Mouse (Mus musculus) intestine, embryonic 16.5 days (tissue): ENCODE measurements around the gene Dnttip2. TPM values are rescaled to one million over a fixed set of nuclear protein-coding genes. Genes with fewer than 3 reads are reported as not detected.
"Not testable (repeated sequence)": the region's sequence is repeated elsewhere in the genome, so short reads cannot be mapped to it uniquely, and the experiment has no call there.

Experiments
- ATAC-seq: fragments of 200-750 bp; cut with Nextera tagmentation; 2 replicates; pipeline ENCODE4 v1.8.0; 2017; ENCODE audit warnings: moderate TSS enrichment, moderate library complexity
- H3K27ac ChIP-seq: fragments of 300-500 bp; sonication (generic); 2 replicates; pipeline ENCODE4 v1.5.1; 2014; ENCODE audit warnings: mild to moderate bottlenecking, low read length
- H3K27me3 ChIP-seq: fragments of 300-500 bp; sonication (generic); replicated peaks from 2 replicates; pipeline ENCODE4 v1.6.1; 2014; ENCODE audit warnings: low read length, control low read depth, mixed read lengths; ENCODE audit not compliant: control insufficient read depth, insufficient read depth
- H3K36me3 ChIP-seq: fragments of 300-500 bp; sonication (generic); 2 replicates; pipeline ENCODE4 v1.6.1; 2014; ENCODE audit warnings: low read length, control low read depth; ENCODE audit not compliant: control insufficient read depth, insufficient read depth
- H3K4me1 ChIP-seq: fragments of 300-500 bp; sonication (generic); 2 replicates; pipeline ENCODE4 v1.6.1; 2014; ENCODE audit warnings: low read length, control low read depth, mixed read lengths; ENCODE audit not compliant: control insufficient read depth, insufficient read depth
- H3K4me2 ChIP-seq: fragments of 300-500 bp; sonication (generic); 2 replicates; pipeline ENCODE4 v1.6.1; 2014; ENCODE audit warnings: low read depth, low read length, control low read depth
- H3K4me3 ChIP-seq: fragments of 300-500 bp; sonication (generic); 2 replicates; pipeline ENCODE4 v1.5.1; 2014; ENCODE audit warnings: mild to moderate bottlenecking, low read length
- H3K9ac ChIP-seq: fragments of 300-500 bp; sonication (generic); 2 replicates; pipeline ENCODE4 v1.6.1; 2014; ENCODE audit warnings: low read depth, low read length
- H3K9me3 ChIP-seq: fragments of 300-500 bp; sonication (generic); 2 replicates; pipeline ENCODE4 v1.6.1; 2016; ENCODE audit warnings: low read length, control low read depth; ENCODE audit not compliant: control insufficient read depth
- WGBS: fragments of 180-500 bp; shearing (Covaris S2); extraction: QIAGEN DNeasy Blood & Tissue Kit; methylation state at CpG from one replicate; pipeline ENCODE4 v1.1.7; 2014; 5-methylcytosine and 5-hydroxymethylcytosine counted together
- polyA plus RNA-seq: library from polyadenylated mRNA; unstranded; fragments of >200 nt; fragmentation: Nextera tagmentation; extraction: Ambion mirVana; gene quantifications from 2 replicates; pipeline ENCODE4 v1.2.1, GENCODE M21; 2015

Gene Dnttip2
- polyA plus RNA-seq, 1 experiment from 2014 or later: 69.2 TPM

GRCm38 (mm10) chr3:122246986-122247767 lies 27.0 kb upstream of the Dnttip2 start:
- H3K4me2 ChIP-seq: peak overlapping the region; percentile 84
- ATAC-seq: no peak
- peak overlapping the region; percentile 90 for H3K4me3 ChIP-seq
- H3K9me3 ChIP-seq: no peaks in the 10 kb centered on the region
- 52% methylated on average over 12 of the region's 12 CpGs for WGBS
- H3K4me1 ChIP-seq: peaks cover 20% of the 10 kb centered on the region
- no peaks in the 10 kb centered on the region for H3K27me3 ChIP-seq
- H3K27ac ChIP-seq: peak overlapping the region; percentile 74
- no peaks in the 10 kb centered on the region for H3K36me3 ChIP-seq
- peak overlapping the region; percentile 38; the same call in 1 of the 2 replicates for H3K9ac ChIP-seq

GRCm38 (mm10) chr3:122247768-122248100 lies 26.5 kb upstream of the Dnttip2 start:
- peak; percentile 14 for ATAC-seq
- no peaks in the 10 kb centered on the region for H3K36me3 ChIP-seq
- 99% methylated on average over 2 of the region's 2 CpGs for WGBS
- H3K9me3 ChIP-seq: no peaks in the 10 kb centered on the region
- H3K4me3 ChIP-seq: no peak overlapping the region; the same call in 1 of the 2 replicates
- H3K27me3 ChIP-seq: no peaks in the 10 kb centered on the region
- H3K4me1 ChIP-seq: peaks cover 20% of the 10 kb centered on the region
- no peak overlapping the region for H3K9ac ChIP-seq
- peak overlapping the region; percentile 84; the same call in 1 of the 2 replicates for H3K4me2 ChIP-seq
- peak overlapping the region; percentile 49; the same call in 1 of the 2 replicates for H3K27ac ChIP-seq

GRCm38 (mm10) chr3:122252466-122253253 lies 21.5 kb upstream of the Dnttip2 start:
- Histone ChIP-seq H3K27ac (no peak overlapping the region), H3K4me3 (no peak overlapping the region), H3K36me3 (no peaks in the 10 kb centered on the region), H3K9ac (no peak overlapping the region), H3K9me3 (no peaks in the 10 kb centered on the region), H3K4me1 (0 out of 2 replicates have a peak, but pooled peaks cover 3% of the 10 kb centered on the region), H3K27me3 (no peaks in the 10 kb centered on the region), H3K4me2 (no peak overlapping the region)
- peak; percentile 78 for ATAC-seq
- 40% methylated on average over 3 of the region's 3 CpGs for WGBS

DNA sequence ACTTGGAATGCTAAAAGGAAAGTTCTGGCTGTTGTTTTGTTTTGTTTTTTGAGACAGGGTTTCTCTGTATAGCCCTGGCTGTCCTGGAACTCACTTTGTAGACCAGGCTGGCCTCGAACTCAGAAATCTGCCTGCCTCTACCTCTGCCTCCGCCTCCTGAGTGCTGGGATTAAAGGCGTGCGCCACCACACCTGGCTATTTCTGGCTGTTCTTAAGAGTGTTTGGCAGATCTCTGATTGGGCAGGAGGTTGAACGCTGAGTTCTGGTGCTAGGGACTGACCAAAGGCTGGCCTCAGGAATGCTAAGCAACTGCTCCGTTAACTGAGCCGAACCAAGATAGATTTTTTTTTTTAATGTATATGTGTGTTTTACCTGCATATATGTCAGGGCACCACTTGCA lies 20.1 kb upstream of the Dnttip2 start:
- not testable (repeated sequence) for H3K36me3 ChIP-seq, H3K4me3 ChIP-seq, H3K4me2 ChIP-seq, ATAC-seq, H3K27me3 ChIP-seq, H3K4me1 ChIP-seq, H3K9ac ChIP-seq, H3K27ac ChIP-seq, H3K9me3 ChIP-seq
- 89% methylated on average over 7 of the region's 7 CpGs for WGBS

GRCm38 (mm10) chr3:122269986-122270385 lies 4.2 kb upstream of the Dnttip2 start:
- 72% methylated on average over 5 of the region's 5 CpGs for WGBS
- H3K4me1 ChIP-seq: peaks cover under 1% of the 10 kb centered on the region
- no peak for ATAC-seq

GRCm38 (mm10) chr3:122272565-122272964 lies 1.6 kb upstream of the Dnttip2 start:
- not testable (repeated sequence) for H3K9ac ChIP-seq, H3K27ac ChIP-seq, H3K27me3 ChIP-seq, ATAC-seq, H3K4me2 ChIP-seq, H3K9me3 ChIP-seq, H3K4me3 ChIP-seq, H3K36me3 ChIP-seq
- peaks cover 23% of the 10 kb centered on the region for H3K4me1 ChIP-seq
- 79% methylated on average over 1 of the region's 1 CpGs for WGBS

More at GRCm38 (mm10) chr3:122269986-122270385, 4.2 kb upstream of the Dnttip2 start:
- Histone ChIP-seq H3K4me2 (no peak overlapping the region), H3K27me3 (no peaks in the 10 kb centered on the region), H3K36me3 (no peaks in the 10 kb centered on the region), H3K27ac (no peak overlapping the region), H3K4me3 (no peak overlapping the region), H3K9ac (no peak overlapping the region), H3K9me3 (no peaks in the 10 kb centered on the region)

- no peak for ATAC-seq
- no peaks in the 10 kb centered on the region for H3K9me3 ChIP-seq
- H3K4me2 ChIP-seq: 0 out of 2 replicates have a peak overlapping the region, but pooled peaks have one; percentile 24
- WGBS: 10% methylated on average over 20 of the region's 20 CpGs
- no peaks in the 10 kb centered on the region for H3K27me3 ChIP-seq
- H3K36me3 ChIP-seq: no peaks in the 10 kb centered on the region
- H3K27ac ChIP-seq: no peak overlapping the region
- H3K4me3 ChIP-seq: peak overlapping the region; percentile 99
- H3K9ac ChIP-seq: peak overlapping the region; percentile 59
- peaks cover 30% of the 10 kb centered on the region for H3K4me1 ChIP-seq
Observed at GRCm38 (mm10) chr3:122273407-122274240, 564 bp upstream of the Dnttip2 start.

DNA sequence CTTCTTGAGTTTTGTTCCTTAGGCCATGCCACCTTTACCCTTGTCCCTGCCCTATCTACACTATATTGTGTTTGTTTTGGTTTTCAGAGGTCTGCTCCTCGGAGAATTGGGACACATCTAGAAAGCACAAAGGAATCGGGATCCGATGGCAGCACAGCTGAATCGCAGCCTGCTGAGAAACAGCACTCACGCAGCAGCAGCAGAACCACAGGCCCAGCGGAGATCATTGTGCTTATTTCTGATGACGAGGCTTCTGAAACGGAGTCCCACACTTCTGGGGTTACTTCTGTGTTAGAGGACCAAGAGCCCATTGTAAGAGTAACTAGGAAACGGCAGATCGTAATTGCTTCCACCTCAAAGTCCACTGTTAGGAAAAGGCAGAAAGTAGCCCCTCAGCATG lies 923 bp downstream of the Dnttip2 start:
- H3K4me1 ChIP-seq: peaks cover 30% of the 10 kb centered on the region
- no peaks in the 10 kb centered on the region for H3K9me3 ChIP-seq
- peaks cover 2% of the 10 kb centered on the region; the same call in 1 of the 2 replicates for H3K36me3 ChIP-seq
- peak overlapping the region; percentile 95 for H3K9ac ChIP-seq
- H3K4me2 ChIP-seq: peak overlapping the region; percentile 66
- no peak for ATAC-seq
- H3K27ac ChIP-seq: no peak overlapping the region
- H3K4me3 ChIP-seq: peak overlapping the region; percentile 99
- 75% methylated on average over 10 of the region's 10 CpGs for WGBS
- no peaks in the 10 kb centered on the region for H3K27me3 ChIP-seq

- Histone ChIP-seq H3K9me3 (no peaks in the 10 kb centered on the region), H3K9ac (no peak overlapping the region), H3K4me1 (peaks cover 5% of the 10 kb centered on the region), H3K36me3 (no peaks in the 10 kb centered on the region; the same call in 1 of the 2 replicates), H3K4me3 (no peak overlapping the region), H3K27ac (no peak overlapping the region), H3K4me2 (no peak overlapping the region), H3K27me3 (no peaks in the 10 kb centered on the region)
- 77% methylated on average over 5 of the region's 5 CpGs for WGBS
- no peak for ATAC-seq
Observed at GRCm38 (mm10) chr3:122287195-122287594, 13.0 kb downstream of the Dnttip2 start.
